Mouse (Mus musculus) limb, embryonic 13.5 days (tissue): ENCODE measurements at regions not wholly inside any gene's neighbourhood (a gene's known extent, or its start where the extent isn't known, plus 50 kb on each side); places are given as distances from the start of the nearest gene placed in this dataset.

Experiments
- ATAC-seq: fragments of 200-750 bp; cut with Nextera tagmentation; 2 replicates; pipeline ENCODE4 v1.8.0; 2017; ENCODE audit warnings: low read depth, moderate number of reproducible peaks, moderate TSS enrichment; ENCODE audit not compliant: low FRiP score
- H3K27ac ChIP-seq: fragments of 300-500 bp; sonication (generic); 2 replicates; pipeline ENCODE4 v1.5.1; 2015; ENCODE audit warnings: inconsistent platforms, mild to moderate bottlenecking, moderate library complexity
- H3K27me3 ChIP-seq: fragments of 300-500 bp; sonication (generic); 2 replicates; pipeline ENCODE4 v1.6.1; 2015; ENCODE audit warnings: mild to moderate bottlenecking, inconsistent platforms
- H3K36me3 ChIP-seq: fragments of 300-500 bp; sonication (generic); 2 replicates; pipeline ENCODE4 v1.6.1; 2015; ENCODE audit warnings: inconsistent platforms, mild to moderate bottlenecking, moderate library complexity
- H3K4me1 ChIP-seq: fragments of 300-500 bp; sonication (generic); 2 replicates; pipeline ENCODE4 v1.6.1; 2015; ENCODE audit warnings: inconsistent platforms
- H3K4me2 ChIP-seq: fragments of 300-500 bp; sonication (generic); replicated peaks from 2 replicates; pipeline ENCODE4 v1.6.1; 2015; ENCODE audit warnings: inconsistent platforms, mild to moderate bottlenecking, moderate library complexity
- H3K4me3 ChIP-seq: fragments of 300-500 bp; sonication (generic); 2 replicates; pipeline ENCODE4 v1.5.1; 2015; ENCODE audit warnings: moderate library complexity, mild to moderate bottlenecking, inconsistent platforms
- H3K9ac ChIP-seq: fragments of 300-500 bp; sonication (generic); 2 replicates; pipeline ENCODE4 v1.6.1; 2015; ENCODE audit warnings: mild to moderate bottlenecking, inconsistent platforms
- H3K9me3 ChIP-seq: fragments of 300-500 bp; sonication (generic); 2 replicates; pipeline ENCODE4 v1.6.1; 2016; ENCODE audit warnings: inconsistent platforms
- WGBS: fragments of 180-500 bp; shearing (Covaris S2); methylation state at CpG from one replicate; pipeline ENCODE4 v1.1.7; 2015; 5-methylcytosine and 5-hydroxymethylcytosine counted together

- Histone ChIP-seq H3K27me3 (no peaks in the 10 kb centered on the region), H3K4me2 (no peak overlapping the region), H3K4me1 (no peaks in the 10 kb centered on the region), H3K9ac (no peak overlapping the region), H3K9me3 (no peaks in the 10 kb centered on the region), H3K36me3 (no peaks in the 10 kb centered on the region), H3K4me3 (no peak overlapping the region), H3K27ac (no peak overlapping the region)
- ATAC-seq: no peak
- WGBS: 57% methylated on average over 2 of the region's 2 CpGs
Measured at GRCm38 (mm10) chr10:87999617-88000330, 91.1 kb upstream of the Pmch start.

- no peak for ATAC-seq
- no peaks in the 10 kb centered on the region for H3K4me1 ChIP-seq
- no peaks in the 10 kb centered on the region for H3K27me3 ChIP-seq
- no peak overlapping the region for H3K9ac ChIP-seq
- no peaks in the 10 kb centered on the region for H3K36me3 ChIP-seq
- H3K4me2 ChIP-seq: no peak overlapping the region
- H3K4me3 ChIP-seq: no peak overlapping the region
- no peaks in the 10 kb centered on the region for H3K9me3 ChIP-seq
- 90% methylated on average over 7 of the region's 7 CpGs for WGBS
- H3K27ac ChIP-seq: no peak overlapping the region
Measured at GRCm38 (mm10) chr10:88008679-88009078, 82.2 kb upstream of the Pmch start.

- WGBS: 93% methylated on average over 6 of the region's 6 CpGs
- H3K4me1 ChIP-seq: no peaks in the 10 kb centered on the region
- ATAC-seq: no peak
Measured at GRCm38 (mm10) chr10:88010866-88011265, 80.0 kb upstream of the Pmch start.

GRCm38 (mm10) chr10:88031978-88032377, 58.9 kb upstream of the Pmch start:
- Histone ChIP-seq H3K27me3 (no peaks in the 10 kb centered on the region), H3K4me3 (no peak overlapping the region), H3K4me2 (no peak overlapping the region), H3K36me3 (no peaks in the 10 kb centered on the region), H3K9ac (no peak overlapping the region), H3K9me3 (no peaks in the 10 kb centered on the region), H3K27ac (no peak overlapping the region), H3K4me1 (no peaks in the 10 kb centered on the region)
- ATAC-seq: peak; percentile 40; the same call in 1 of the 2 replicates
- 61% methylated on average over 5 of the region's 5 CpGs for WGBS

More at GRCm38 (mm10) chr10:88010866-88011265, 80.0 kb upstream of the Pmch start:
- H3K4me3 ChIP-seq: no peak overlapping the region
- no peak overlapping the region for H3K27ac ChIP-seq
- no peak overlapping the region for H3K9ac ChIP-seq
- H3K27me3 ChIP-seq: no peaks in the 10 kb centered on the region
- H3K9me3 ChIP-seq: no peaks in the 10 kb centered on the region
- H3K36me3 ChIP-seq: no peaks in the 10 kb centered on the region
- no peak overlapping the region for H3K4me2 ChIP-seq
